Mouse (Mus musculus): Measurements from ENCODE around the gene Frmpd3.

DNA sequence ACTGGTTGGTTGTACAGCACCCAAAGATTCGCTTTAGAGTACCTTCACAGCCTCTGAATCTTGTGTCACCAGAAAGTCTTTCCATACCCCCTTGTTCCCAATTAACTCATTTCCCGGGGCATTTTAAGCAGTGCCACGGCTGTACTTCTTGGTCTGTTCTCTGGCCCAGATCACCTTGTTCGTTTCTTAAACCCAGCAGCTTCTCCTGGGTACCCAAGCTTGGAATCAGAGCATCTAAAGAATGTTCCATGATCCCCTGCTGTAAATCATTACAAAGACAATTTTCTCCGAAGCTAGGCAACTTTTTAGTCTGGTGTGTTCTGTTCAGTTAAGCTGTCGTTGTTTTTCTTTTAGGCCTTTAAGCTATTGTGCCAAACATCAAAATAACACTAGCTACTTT, 22.9 kb upstream of the Frmpd3 start:
- TF ChIP-seq CTCF (IDR thresholded peaks at IDR 0.05; ENCODE audit: insufficient read depth, low read length), result no peak
- no peak for TF ChIP-seq POLR2A (IDR thresholded peaks at IDR 0.05; ENCODE audit: borderline replicate concordance, extremely low read depth, low read depth, low read length)
